Mouse (Mus musculus) intestine, embryonic 15.5 days (tissue): ENCODE data around the gene Sox21. TPM values are rescaled to one million over a fixed set of nuclear protein-coding genes. Genes with fewer than 3 reads are reported as not detected.

Experiments used
- ATAC-seq: fragments of 200-750 bp; cut with Nextera tagmentation; 2 replicates; pipeline ENCODE4 v1.8.0; 2017; ENCODE audit warnings: moderate TSS enrichment, moderate library complexity
- H3K27ac ChIP-seq: fragments of 300-500 bp; sonication (generic); 2 replicates; pipeline ENCODE4 v1.5.1; 2015; ENCODE audit warnings: mild to moderate bottlenecking, inconsistent platforms
- H3K27me3 ChIP-seq: fragments of 300-500 bp; sonication (generic); replicated peaks from 2 replicates; pipeline ENCODE4 v1.6.1; 2015; ENCODE audit warnings: inconsistent platforms
- H3K36me3 ChIP-seq: fragments of 300-500 bp; sonication (generic); 2 replicates; pipeline ENCODE4 v1.6.1; 2015; ENCODE audit warnings: inconsistent platforms
- H3K4me1 ChIP-seq: fragments of 300-500 bp; sonication (generic); replicated peaks from 2 replicates; pipeline ENCODE4 v1.6.1; 2015; ENCODE audit warnings: inconsistent platforms
- H3K4me2 ChIP-seq: fragments of 300-500 bp; sonication (generic); replicated peaks from 2 replicates; pipeline ENCODE4 v1.6.1; 2015; ENCODE audit warnings: mild to moderate bottlenecking, inconsistent platforms
- H3K4me3 ChIP-seq: fragments of 300-500 bp; sonication (generic); replicated peaks from 2 replicates; pipeline ENCODE4 v1.5.1; 2015; ENCODE audit warnings: inconsistent platforms
- H3K9ac ChIP-seq: fragments of 300-500 bp; sonication (generic); 2 replicates; pipeline ENCODE4 v1.6.1; 2015; ENCODE audit warnings: inconsistent platforms
- H3K9me3 ChIP-seq: fragments of 300-500 bp; sonication (generic); 2 replicates; pipeline ENCODE4 v1.6.1; 2016; ENCODE audit warnings: inconsistent platforms
- WGBS: fragments of 180-500 bp; shearing (Covaris S2); methylation state at CpG from one replicate; pipeline ENCODE4 v1.1.7; 2015; 5-methylcytosine and 5-hydroxymethylcytosine counted together
- polyA plus RNA-seq: library from polyadenylated mRNA; unstranded; fragments of >200 nt; fragmentation: Nextera tagmentation; extraction: Ambion mirVana; gene quantifications from 2 replicates; pipeline ENCODE4 v1.2.1, GENCODE M21; 2015

Sox21 gene
- polyA plus RNA-seq, 1 experiment from 2014 or later = 0.09 TPM

DNA sequence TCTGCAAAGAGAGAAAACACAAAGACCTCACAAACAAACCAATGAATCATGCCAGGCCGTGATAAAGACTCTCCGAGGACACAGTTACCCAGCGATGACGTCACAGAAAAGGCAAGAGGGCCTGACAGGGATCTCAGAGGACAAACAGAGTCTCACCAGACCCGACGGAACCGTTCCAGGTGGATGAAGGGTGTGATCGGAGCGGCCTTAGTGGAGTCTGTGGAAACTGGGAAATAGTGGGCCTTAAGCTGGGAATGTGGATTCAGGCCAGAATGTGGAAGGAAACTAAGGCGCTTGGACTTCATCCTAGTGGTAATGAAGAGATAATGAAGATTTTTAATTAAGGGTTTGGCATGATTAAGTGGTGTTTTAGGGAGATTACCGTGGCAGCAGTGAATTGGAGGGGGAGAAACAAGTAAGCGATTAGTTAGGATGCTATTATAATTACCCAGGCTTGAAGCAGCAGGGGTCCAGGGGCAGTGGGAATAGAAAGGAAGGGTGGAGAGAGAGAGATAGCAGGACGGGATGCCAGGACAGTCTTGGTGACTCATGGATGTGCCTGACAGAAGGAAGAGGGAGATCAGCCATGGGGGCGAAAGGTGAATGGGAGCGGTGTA lies 24.5 kb downstream of the Sox21 start:
- Histone ChIP-seq H3K4me3 (no peak overlapping the region), H3K4me1 (no peaks in the 10 kb centered on the region), H3K9me3 (no peaks in the 10 kb centered on the region), H3K27ac (no peak overlapping the region), H3K27me3 (no peaks in the 10 kb centered on the region), H3K4me2 (no peak overlapping the region), H3K9ac (no peak overlapping the region), H3K36me3 (no peaks in the 10 kb centered on the region)
- ATAC-seq = no peak
- 77% methylated on average over 15 of the region's 15 CpGs for WGBS

DNA sequence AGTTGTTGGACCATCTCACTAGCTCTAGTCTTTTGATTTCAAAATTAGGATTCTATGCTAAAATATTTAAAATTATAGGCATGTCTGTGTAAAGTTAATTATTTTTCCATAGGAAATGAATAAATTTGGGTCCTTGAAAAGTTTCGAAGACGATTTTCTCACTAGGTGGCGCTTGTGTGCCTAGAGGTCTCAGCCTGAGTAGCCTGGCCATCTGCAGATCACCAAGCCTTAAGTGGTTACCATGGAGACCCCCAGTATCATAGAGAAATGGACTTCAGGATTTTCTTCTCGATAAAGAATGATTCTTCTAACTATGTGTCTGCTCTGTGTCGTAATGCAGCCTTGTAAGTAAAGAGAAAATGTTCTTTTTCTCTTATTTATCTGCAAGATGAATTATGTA lies 27.2 kb downstream of the Sox21 start:
- H3K4me3 ChIP-seq = no peak overlapping the region
- no peak for ATAC-seq

DNA sequence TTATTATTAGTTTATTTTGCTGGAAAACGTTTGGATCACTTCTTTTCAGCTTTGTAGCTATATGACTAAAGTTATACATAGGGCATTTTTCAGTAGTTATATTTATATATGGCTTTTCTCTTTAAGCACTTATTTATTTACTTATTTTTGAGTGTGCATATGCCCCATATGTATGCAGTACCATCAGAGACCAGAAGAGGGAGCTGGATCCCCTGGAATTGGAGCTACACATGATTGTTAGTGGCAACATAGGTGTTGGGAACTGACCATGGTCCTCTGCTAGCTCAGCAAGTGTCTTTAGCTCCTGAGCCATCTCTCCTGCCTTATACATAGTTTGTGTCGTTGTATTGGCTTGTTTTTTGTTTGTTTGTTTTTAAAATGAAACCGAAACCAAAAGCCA lies 29.5 kb downstream of the Sox21 start:
- H3K36me3 ChIP-seq = no peaks in the 10 kb centered on the region
- no peaks in the 10 kb centered on the region for H3K27me3 ChIP-seq
- H3K9me3 ChIP-seq = no peaks in the 10 kb centered on the region
- no peak overlapping the region for H3K4me2 ChIP-seq
- no peaks in the 10 kb centered on the region for H3K4me1 ChIP-seq
- no peak overlapping the region for H3K27ac ChIP-seq
- no peak overlapping the region for H3K9ac ChIP-seq
- 69% methylated on average over 3 of the region's 3 CpGs for WGBS
- ATAC-seq = no peak
- no peak overlapping the region for H3K4me3 ChIP-seq

More for the DNA sequence above, 27.2 kb downstream of the Sox21 start:
- Histone ChIP-seq H3K36me3 (no peaks in the 10 kb centered on the region), H3K27me3 (no peaks in the 10 kb centered on the region), H3K9me3 (no peaks in the 10 kb centered on the region), H3K9ac (no peak overlapping the region), H3K4me1 (no peaks in the 10 kb centered on the region), H3K27ac (no peak overlapping the region), H3K4me2 (no peak overlapping the region)
- 16% methylated on average over 5 of the region's 5 CpGs for WGBS

DNA sequence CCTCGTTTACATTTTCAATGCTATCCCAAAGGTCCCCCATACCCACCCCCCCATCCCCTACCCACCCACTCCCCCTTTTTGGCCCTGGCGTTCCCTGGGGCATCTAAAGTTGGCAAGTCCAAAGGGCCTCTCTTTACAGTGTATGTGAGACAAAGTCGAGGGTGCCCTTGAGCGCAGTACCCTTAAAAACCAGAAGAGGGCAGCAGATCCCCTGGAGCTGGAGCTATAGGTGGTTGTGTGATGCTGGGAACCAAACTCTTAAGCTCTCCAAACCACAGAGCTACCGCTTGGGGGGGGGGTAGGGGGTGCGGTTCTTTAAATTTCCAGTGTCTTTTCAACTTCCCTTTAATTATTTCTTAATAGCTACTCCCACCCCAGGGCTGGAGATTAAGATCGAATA lies 33.8 kb downstream of the Sox21 start:
- Histone ChIP-seq H3K9me3 (no peaks in the 10 kb centered on the region), H3K4me3 (no peak overlapping the region), H3K9ac (no peak overlapping the region), H3K27me3 (no peaks in the 10 kb centered on the region), H3K4me1 (no peaks in the 10 kb centered on the region), H3K36me3 (no peaks in the 10 kb centered on the region), H3K4me2 (no peak overlapping the region), H3K27ac (no peak overlapping the region)
- 71% methylated on average over 7 of the region's 7 CpGs for WGBS
- no peak for ATAC-seq

- H3K27me3 ChIP-seq = no peaks in the 10 kb centered on the region
- no peak overlapping the region for H3K9ac ChIP-seq
- no peak for ATAC-seq
- no peak overlapping the region for H3K4me3 ChIP-seq
- H3K36me3 ChIP-seq = no peaks in the 10 kb centered on the region
- H3K4me1 ChIP-seq = no peaks in the 10 kb centered on the region
- no peak overlapping the region for H3K4me2 ChIP-seq
- 87% methylated on average over 5 of the region's 5 CpGs for WGBS
- H3K27ac ChIP-seq = no peak overlapping the region
- H3K9me3 ChIP-seq = no peaks in the 10 kb centered on the region
Measured at GRCm38 (mm10) chr14:118202006-118202405, 34.8 kb downstream of the Sox21 start.

- 83% methylated on average over 3 of the region's 3 CpGs for WGBS
- peak; percentile 43; the same call in 1 of the 2 replicates for ATAC-seq
Measured at GRCm38 (mm10) chr14:118200731-118201130, 36.1 kb downstream of the Sox21 start.

GRCm38 (mm10) chr14:118197063-118197462 lies 39.8 kb downstream of the Sox21 start:
- H3K36me3 ChIP-seq = no peaks in the 10 kb centered on the region
- no peak overlapping the region for H3K4me3 ChIP-seq
- H3K9me3 ChIP-seq = no peaks in the 10 kb centered on the region
- ATAC-seq = no peak
- no peaks in the 10 kb centered on the region for H3K27me3 ChIP-seq
- 70% methylated on average over 12 of the region's 12 CpGs for WGBS
- H3K9ac ChIP-seq = no peak overlapping the region
- no peaks in the 10 kb centered on the region for H3K4me1 ChIP-seq
- no peak overlapping the region for H3K27ac ChIP-seq
- H3K4me2 ChIP-seq = no peak overlapping the region

More at GRCm38 (mm10) chr14:118200731-118201130, 36.1 kb downstream of the Sox21 start:
- H3K36me3 ChIP-seq = no peaks in the 10 kb centered on the region
- H3K4me2 ChIP-seq = no peak overlapping the region
- H3K4me3 ChIP-seq = no peak overlapping the region
- H3K4me1 ChIP-seq = no peaks in the 10 kb centered on the region
- H3K27ac ChIP-seq = no peak overlapping the region
- no peak overlapping the region for H3K9ac ChIP-seq
- H3K9me3 ChIP-seq = no peaks in the 10 kb centered on the region
- H3K27me3 ChIP-seq = no peaks in the 10 kb centered on the region

DNA sequence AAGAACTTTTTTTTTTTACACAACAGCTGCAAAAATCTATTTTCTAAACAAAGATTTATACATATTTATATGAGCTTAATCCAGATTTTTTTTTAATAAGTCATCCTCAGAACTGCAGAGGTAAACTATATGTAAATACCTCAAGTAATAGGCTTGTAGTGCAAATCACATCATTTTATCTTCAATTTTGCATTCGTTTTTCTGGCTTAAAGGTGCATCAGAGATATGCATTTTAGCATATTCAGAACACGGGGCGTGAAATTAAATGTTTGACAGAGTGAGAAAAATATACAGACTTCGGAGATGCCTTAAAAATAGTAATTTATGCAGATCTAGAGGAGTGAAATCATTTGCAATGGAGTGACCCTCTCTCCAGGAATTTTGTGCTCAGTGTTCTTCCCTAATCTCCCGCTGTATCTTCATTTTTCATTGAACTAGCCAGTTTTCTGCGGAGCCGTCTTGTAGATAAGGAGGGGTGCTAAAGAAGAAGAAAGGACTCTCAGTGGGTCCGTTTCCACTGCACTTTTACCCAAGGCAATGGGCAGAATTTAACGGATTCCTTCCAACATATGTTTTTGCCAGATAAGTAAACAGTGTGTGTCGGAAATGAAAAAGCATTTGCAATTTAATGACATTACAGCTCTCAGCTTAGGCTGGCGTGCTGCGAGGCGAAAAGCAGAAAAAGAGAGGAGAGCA lies 42.5 kb downstream of the Sox21 start:
- WGBS = 53% methylated on average over 13 of the region's 13 CpGs
- H3K9me3 ChIP-seq = no peaks in the 10 kb centered on the region
- no peak overlapping the region for H3K9ac ChIP-seq
- H3K4me3 ChIP-seq = no peak overlapping the region
- no peak for ATAC-seq
- H3K27me3 ChIP-seq = no peaks in the 10 kb centered on the region
- no peak overlapping the region for H3K4me2 ChIP-seq
- H3K36me3 ChIP-seq = no peaks in the 10 kb centered on the region
- H3K27ac ChIP-seq = no peak overlapping the region
- H3K4me1 ChIP-seq = no peaks in the 10 kb centered on the region

DNA sequence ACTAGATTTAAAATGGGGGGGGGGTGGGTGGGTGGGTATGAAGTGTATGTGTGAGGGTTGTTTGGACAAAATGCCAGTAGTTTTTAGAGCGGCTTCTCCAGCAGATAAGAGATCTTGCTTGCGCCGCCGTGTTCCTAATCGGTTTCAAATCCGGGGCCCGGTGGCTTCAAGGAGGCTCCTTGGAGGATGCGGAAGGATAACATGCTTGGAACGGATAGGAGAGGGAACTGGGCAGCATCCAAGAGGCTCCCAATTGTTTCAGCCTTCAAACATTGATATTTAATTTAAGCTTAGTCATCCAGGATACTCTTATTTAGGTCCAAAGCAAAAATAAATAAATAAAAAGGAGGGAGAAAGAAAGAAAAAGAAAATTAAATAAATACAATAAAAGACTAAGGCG lies 43.2 kb downstream of the Sox21 start:
- Histone ChIP-seq H3K9me3 (no peaks in the 10 kb centered on the region), H3K36me3 (no peaks in the 10 kb centered on the region), H3K27me3 (no peaks in the 10 kb centered on the region), H3K4me1 (no peaks in the 10 kb centered on the region), H3K4me3 (no peak overlapping the region), H3K9ac (no peak overlapping the region), H3K4me2 (no peak overlapping the region), H3K27ac (no peak overlapping the region)
- 56% methylated on average over 10 of the region's 10 CpGs for WGBS
- no peak for ATAC-seq

DNA sequence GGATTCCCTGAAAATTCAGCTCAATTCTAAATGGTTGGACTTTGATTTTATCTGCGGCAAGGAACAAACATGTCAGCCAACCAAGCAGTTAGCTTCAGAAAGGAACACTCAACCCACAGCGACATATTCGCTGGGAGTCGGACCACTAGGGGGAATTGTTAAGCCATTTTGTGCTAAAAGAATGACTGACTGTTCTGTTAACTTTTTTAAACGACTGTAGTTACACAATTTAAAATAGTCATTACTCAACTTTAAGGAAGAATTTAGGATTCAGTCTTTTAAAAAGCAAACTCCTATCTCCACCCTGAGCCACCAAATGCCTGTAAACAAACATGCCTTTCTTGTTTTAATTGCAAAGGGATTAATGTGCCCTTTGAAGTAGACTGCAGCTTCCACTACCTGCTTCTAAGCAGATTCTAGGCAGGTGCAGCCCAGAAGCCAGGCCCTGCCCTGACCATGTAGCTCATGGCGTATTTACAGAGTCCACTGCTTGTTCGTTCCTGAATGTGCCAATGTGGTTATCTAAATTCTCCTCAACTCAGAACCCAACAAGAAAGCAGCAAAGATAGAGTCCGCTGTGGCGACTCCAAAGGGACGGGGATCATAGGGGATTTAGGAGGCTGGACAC lies 43.7 kb downstream of the Sox21 start:
- Histone ChIP-seq H3K9ac (no peak overlapping the region), H3K4me1 (no peaks in the 10 kb centered on the region), H3K4me3 (no peak overlapping the region), H3K27ac (no peak overlapping the region), H3K9me3 (no peaks in the 10 kb centered on the region), H3K4me2 (no peak overlapping the region), H3K27me3 (no peaks in the 10 kb centered on the region), H3K36me3 (no peaks in the 10 kb centered on the region)
- 53% methylated on average over 10 of the region's 10 CpGs for WGBS
- no peak for ATAC-seq

GRCm38 (mm10) chr14:118191442-118191841 lies 45.4 kb downstream of the Sox21 start:
- H3K4me3 ChIP-seq = no peak overlapping the region
- H3K27ac ChIP-seq = no peak overlapping the region
- no peaks in the 10 kb centered on the region for H3K9me3 ChIP-seq
- H3K27me3 ChIP-seq = no peaks in the 10 kb centered on the region
- 79% methylated on average over 9 of the region's 9 CpGs for WGBS
- no peak overlapping the region for H3K9ac ChIP-seq
- no peaks in the 10 kb centered on the region for H3K4me1 ChIP-seq
- H3K4me2 ChIP-seq = no peak overlapping the region
- no peak for ATAC-seq
- H3K36me3 ChIP-seq = no peaks in the 10 kb centered on the region
